Mouse (Mus musculus) intestine, postnatal 0 days (tissue): Measurements from ENCODE around the gene Relch. TPM values are rescaled to one million over a fixed set of nuclear protein-coding genes. Genes with fewer than 3 reads are reported as not detected.

ENCODE experiments used
- ATAC-seq: fragments of 200-750 bp; cut with Nextera tagmentation; 2 replicates; pipeline ENCODE4 v1.8.0; 2017; ENCODE audit warnings: mild to moderate bottlenecking, moderate TSS enrichment, moderate library complexity
- H3K27ac ChIP-seq: fragments of 300-500 bp; sonication (generic); 2 replicates; pipeline ENCODE4 v1.5.1; 2014; ENCODE audit warnings: mild to moderate bottlenecking, low read depth, low read length, moderate library complexity
- H3K27me3 ChIP-seq: fragments of 300-500 bp; sonication (generic); replicated peaks from 2 replicates; pipeline ENCODE4 v1.6.1; 2014; ENCODE audit warnings: low read length, mixed read lengths; ENCODE audit not compliant: control insufficient read depth, insufficient read depth
- H3K36me3 ChIP-seq: fragments of 300-500 bp; sonication (generic); 2 replicates; pipeline ENCODE4 v1.6.1; 2014; ENCODE audit warnings: mild to moderate bottlenecking, moderate library complexity; ENCODE audit not compliant: control insufficient read depth, insufficient read depth
- H3K4me1 ChIP-seq: fragments of 300-500 bp; sonication (generic); replicated peaks from 2 replicates; pipeline ENCODE4 v1.6.1; 2014; ENCODE audit warnings: antibody characterized with exemption, low read length, mixed read lengths; ENCODE audit not compliant: control insufficient read depth, insufficient read depth
- H3K4me2 ChIP-seq: fragments of 300-500 bp; sonication (generic); replicated peaks from 2 replicates; pipeline ENCODE4 v1.6.1; 2014; ENCODE audit warnings: low read depth, mild to moderate bottlenecking, moderate library complexity
- H3K4me3 ChIP-seq: fragments of 300-500 bp; sonication (generic); 2 replicates; pipeline ENCODE4 v1.5.1; 2014; ENCODE audit warnings: low read depth, low read length
- H3K9ac ChIP-seq: fragments of 300-500 bp; sonication (generic); 2 replicates; pipeline ENCODE4 v1.6.1; 2014; ENCODE audit warnings: mild to moderate bottlenecking, low read depth, low read length
- H3K9me3 ChIP-seq: fragments of 300-500 bp; sonication (generic); 2 replicates; pipeline ENCODE4 v1.6.1; 2016; ENCODE audit warnings: mixed run types; ENCODE audit not compliant: control insufficient read depth
- CTCF ChIP-seq: sonication (generic); IDR thresholded peaks from 2 replicates; pipeline ENCODE4 v1.5.1; 2016; ENCODE audit warnings: low read depth, mild to moderate bottlenecking, control low read depth, antibody characterized with exemption, moderate library complexity
- WGBS: fragments of 180-500 bp; shearing (Covaris S2); extraction: QIAGEN DNeasy Blood & Tissue Kit; methylation state at CpG from one replicate; pipeline ENCODE4 v1.1.7; 2014; 5-methylcytosine and 5-hydroxymethylcytosine counted together
- polyA plus RNA-seq: library from polyadenylated mRNA; unstranded; fragments of >200 nt; fragmentation: Nextera tagmentation; extraction: Ambion mirVana; gene quantifications from 2 replicates; pipeline ENCODE4 v1.2.1, GENCODE M21; 2015

The Relch gene
- polyA plus RNA-seq, 1 experiment from 2014 or later, result 19.2 TPM

GRCm38 (mm10) chr1:105784257-105785016 is 120.8 kb downstream of the Relch start:
- Histone ChIP-seq H3K4me3 (no peak overlapping the region), H3K4me2 (peak overlapping the region; percentile 45), H3K27ac (peak overlapping the region; percentile 80), H3K27me3 (no peaks in the 10 kb centered on the region), H3K4me1 (0 out of 2 replicates have a peak, but pooled peaks cover 8% of the 10 kb centered on the region), H3K36me3 (peaks cover 6% of the 10 kb centered on the region; the same call in 1 of the 2 replicates), H3K9me3 (no peaks in the 10 kb centered on the region), H3K9ac (no peak overlapping the region)
- no peak for TF ChIP-seq CTCF
- peak; percentile 72 for ATAC-seq
- 31% methylated on average over 5 of the region's 5 CpGs for WGBS

GRCm38 (mm10) chr1:105785146-105785545 is 121.5 kb downstream of the Relch start:
- Histone ChIP-seq H3K9me3 (no peaks in the 10 kb centered on the region), H3K4me2 (peak overlapping the region; percentile 45), H3K4me3 (no peak overlapping the region), H3K27ac (peak overlapping the region; percentile 80), H3K27me3 (no peaks in the 10 kb centered on the region), H3K4me1 (0 out of 2 replicates have a peak, but pooled peaks cover 8% of the 10 kb centered on the region), H3K36me3 (peaks cover 6% of the 10 kb centered on the region; the same call in 1 of the 2 replicates), H3K9ac (no peak overlapping the region)
- WGBS, result 33% methylated on average over 4 of the region's 4 CpGs
- no peak for TF ChIP-seq CTCF
- no peak for ATAC-seq

DNA sequence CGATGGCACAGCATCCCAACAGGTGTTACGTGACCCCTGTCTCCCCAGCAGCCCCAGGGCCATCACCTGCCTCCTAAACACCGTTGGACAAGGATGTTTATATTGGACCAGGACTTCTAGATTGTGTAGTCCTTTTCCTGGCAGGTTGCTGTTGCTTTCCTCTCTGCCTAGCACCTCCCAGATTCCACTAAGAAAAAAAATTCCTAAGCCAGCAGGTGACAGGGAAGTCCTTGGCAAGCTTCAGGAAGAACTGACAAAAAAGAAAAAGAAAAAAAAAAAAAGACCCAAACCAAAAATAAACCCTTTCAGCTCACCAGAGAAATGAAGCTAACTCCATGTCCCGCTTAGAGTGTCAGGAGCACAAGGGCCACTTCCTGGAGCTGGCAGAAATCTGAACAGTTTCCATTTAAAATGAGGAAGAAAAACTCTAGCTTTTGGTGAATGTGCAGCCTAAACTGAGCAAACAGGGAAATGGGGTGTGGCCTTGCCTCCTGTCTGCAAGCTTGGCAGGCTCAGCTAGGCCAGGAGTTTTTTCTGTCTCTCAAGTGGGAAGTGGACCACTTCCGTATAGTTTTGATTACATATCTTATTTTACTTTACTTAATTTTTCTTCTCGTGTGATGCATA is 123.2 kb downstream of the Relch start:
- Histone ChIP-seq H3K4me1 (0 out of 2 replicates have a peak, but pooled peaks cover 8% of the 10 kb centered on the region), H3K27ac (peak overlapping the region; percentile 46; the same call in 1 of the 2 replicates), H3K9ac (no peak overlapping the region), H3K27me3 (no peaks in the 10 kb centered on the region), H3K9me3 (no peaks in the 10 kb centered on the region), H3K4me2 (no peak overlapping the region), H3K4me3 (no peak overlapping the region), H3K36me3 (peaks cover 6% of the 10 kb centered on the region; the same call in 1 of the 2 replicates)
- 25% methylated on average over 6 of the region's 6 CpGs for WGBS
- TF ChIP-seq CTCF, result no peak
- no peak for ATAC-seq

DNA sequence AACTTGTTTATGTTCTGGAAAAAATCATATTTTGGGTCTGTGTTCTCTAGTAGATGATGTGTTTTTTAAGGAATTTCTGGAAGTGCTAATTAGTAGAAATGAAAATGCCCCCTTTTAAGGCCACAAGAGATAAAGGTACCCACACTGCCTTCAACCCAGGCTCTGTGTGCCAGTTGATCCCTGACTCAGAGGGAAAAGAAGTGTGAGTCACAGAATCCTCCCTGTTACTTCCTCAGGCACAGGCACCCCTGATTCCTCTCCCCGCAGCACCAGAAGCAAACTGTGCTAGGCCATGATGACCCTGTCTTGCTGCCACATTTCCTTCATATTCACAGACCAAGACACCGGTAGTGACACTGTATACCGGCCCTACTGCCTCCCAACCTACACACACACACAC is 126.4 kb downstream of the Relch start:
- WGBS, result 72% methylated on average over 3 of the region's 3 CpGs
- no peak for ATAC-seq
- TF ChIP-seq CTCF, result no peak
- Histone ChIP-seq H3K4me2 (no peak overlapping the region), H3K9ac (no peak overlapping the region), H3K27ac (no peak overlapping the region), H3K27me3 (no peaks in the 10 kb centered on the region), H3K9me3 (no peaks in the 10 kb centered on the region), H3K4me1 (0 out of 2 replicates have a peak, but pooled peaks cover 12% of the 10 kb centered on the region), H3K4me3 (no peak overlapping the region), H3K36me3 (peaks cover 13% of the 10 kb centered on the region)

GRCm38 (mm10) chr1:105794670-105795069 is 131.0 kb downstream of the Relch start:
- no peak for ATAC-seq

DNA sequence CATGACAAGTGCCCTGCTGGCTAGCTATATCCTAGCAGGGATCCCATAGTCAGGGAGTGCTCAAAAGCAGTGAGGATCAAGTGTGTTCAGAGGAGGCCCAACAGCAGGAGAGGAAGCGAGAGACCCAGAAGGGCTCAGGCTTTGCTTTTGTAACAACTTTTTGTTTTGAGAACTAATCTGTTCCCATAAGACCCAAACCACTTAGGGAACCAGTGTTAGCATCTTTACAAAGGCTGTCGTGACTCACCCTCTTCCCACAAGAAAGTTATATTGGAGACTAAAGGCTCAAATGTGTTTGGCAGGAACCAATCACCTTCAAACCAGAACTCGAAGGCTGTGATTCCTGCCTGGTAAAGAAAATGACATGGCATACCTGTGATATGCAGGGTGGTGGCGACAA is 132.0 kb downstream of the Relch start:
- H3K4me3 ChIP-seq, result no peak overlapping the region
- TF ChIP-seq CTCF, result no peak
- H3K9ac ChIP-seq, result no peak overlapping the region
- H3K27ac ChIP-seq, result no peak overlapping the region
- no peaks in the 10 kb centered on the region for H3K9me3 ChIP-seq
- no peak overlapping the region for H3K4me2 ChIP-seq
- whole genome bisulfite sequencing, result 87% methylated on average over 4 of the region's 4 CpGs
- H3K4me1 ChIP-seq, result 0 out of 2 replicates have a peak, but pooled peaks cover 7% of the 10 kb centered on the region
- H3K27me3 ChIP-seq, result no peaks in the 10 kb centered on the region
- H3K36me3 ChIP-seq, result peaks cover 7% of the 10 kb centered on the region
- ATAC-seq, result no peak

More at GRCm38 (mm10) chr1:105794670-105795069, 131.0 kb downstream of the Relch start:
- WGBS, result 40% methylated on average over 6 of the region's 6 CpGs
- Histone ChIP-seq H3K4me2 (no peak overlapping the region), H3K27me3 (no peaks in the 10 kb centered on the region), H3K4me1 (0 out of 2 replicates have a peak, but pooled peaks cover 7% of the 10 kb centered on the region), H3K4me3 (no peak overlapping the region), H3K9me3 (no peaks in the 10 kb centered on the region), H3K36me3 (peaks cover 7% of the 10 kb centered on the region), H3K9ac (no peak overlapping the region; the same call in 1 of the 2 replicates), H3K27ac (peak overlapping the region; percentile 60)
- no peak for TF ChIP-seq CTCF
